Mouse (Mus musculus): Measurements from ENCODE around the gene Spag7.

Gene Spag7

GRCm38 (mm10) chr11:70668771-70669505 lies at the start of gene Spag7:
Gene Spag7, minus strand, starts transcription at chr11:70669416.
- peak; percentile 97 for DNase-seq (ENCODE audit: extremely low read depth, insufficient read length, low spot score)

GRCm38 (mm10) chr11:70718481-70718880 lies 49.3 kb upstream of the Spag7 start:
- DNase-seq (ENCODE audit: extremely low read depth, insufficient read length, low spot score) = no peak

GRCm38 (mm10) chr11:70715832-70716231 lies 46.6 kb upstream of the Spag7 start:
- DNase-seq (ENCODE audit: extremely low read depth, insufficient read length, low spot score) = no peak

DNA sequence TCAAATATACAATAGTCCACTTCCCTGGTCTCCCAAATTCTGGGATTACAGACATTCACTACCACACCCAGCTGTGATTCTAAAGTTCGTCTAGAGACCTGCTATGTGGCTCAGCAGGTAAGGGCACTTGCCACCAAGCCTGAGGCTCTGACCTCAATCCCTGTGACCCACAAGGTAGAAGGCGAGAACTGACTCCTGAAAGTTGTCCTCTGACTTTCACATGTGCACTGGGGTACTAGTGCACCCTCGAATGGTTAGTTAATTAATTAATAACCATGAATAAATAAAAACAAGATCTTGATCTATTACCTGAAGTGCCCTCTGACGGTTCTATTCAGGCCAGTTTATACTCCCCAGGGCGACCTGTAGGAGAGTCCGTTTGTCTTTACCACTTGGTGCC lies 44.0 kb upstream of the Spag7 start:
- DNase-seq (ENCODE audit: extremely low read depth, insufficient read length, low spot score) = no peak

GRCm38 (mm10) chr11:70711026-70711425 lies 41.8 kb upstream of the Spag7 start:
- no peak for DNase-seq (ENCODE audit: extremely low read depth, insufficient read length, low spot score)

- no peak for DNase-seq (ENCODE audit: extremely low read depth, insufficient read length, low spot score)
Measured at GRCm38 (mm10) chr11:70706127-70706526, 36.9 kb upstream of the Spag7 start.

DNA sequence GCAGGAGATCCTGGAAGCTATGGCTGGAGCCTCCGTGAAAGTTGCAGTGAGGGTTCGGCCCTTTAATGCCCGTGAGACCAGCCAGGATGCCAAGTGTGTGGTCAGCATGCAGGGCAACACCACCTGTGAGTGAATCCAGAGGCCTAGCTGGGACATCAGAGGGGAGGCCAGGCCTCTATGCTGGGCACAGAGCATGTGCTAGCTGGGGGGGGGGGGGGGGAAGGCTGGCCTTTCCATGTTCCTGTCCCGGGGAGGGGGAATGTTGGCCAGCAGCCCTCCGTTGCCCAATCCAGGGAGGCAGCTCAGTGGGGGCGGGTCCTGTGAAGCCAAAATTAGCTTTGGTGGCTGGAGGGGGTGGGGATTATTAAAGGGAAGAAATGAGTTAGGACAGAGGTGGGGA lies 33.6 kb upstream of the Spag7 start:
- no peak for DNase-seq (ENCODE audit: extremely low read depth, insufficient read length, low spot score)

- DNase-seq (ENCODE audit: extremely low read depth, insufficient read length, low spot score) = no peak
Measured at GRCm38 (mm10) chr11:70701984-70702733, 32.9 kb upstream of the Spag7 start.

DNA sequence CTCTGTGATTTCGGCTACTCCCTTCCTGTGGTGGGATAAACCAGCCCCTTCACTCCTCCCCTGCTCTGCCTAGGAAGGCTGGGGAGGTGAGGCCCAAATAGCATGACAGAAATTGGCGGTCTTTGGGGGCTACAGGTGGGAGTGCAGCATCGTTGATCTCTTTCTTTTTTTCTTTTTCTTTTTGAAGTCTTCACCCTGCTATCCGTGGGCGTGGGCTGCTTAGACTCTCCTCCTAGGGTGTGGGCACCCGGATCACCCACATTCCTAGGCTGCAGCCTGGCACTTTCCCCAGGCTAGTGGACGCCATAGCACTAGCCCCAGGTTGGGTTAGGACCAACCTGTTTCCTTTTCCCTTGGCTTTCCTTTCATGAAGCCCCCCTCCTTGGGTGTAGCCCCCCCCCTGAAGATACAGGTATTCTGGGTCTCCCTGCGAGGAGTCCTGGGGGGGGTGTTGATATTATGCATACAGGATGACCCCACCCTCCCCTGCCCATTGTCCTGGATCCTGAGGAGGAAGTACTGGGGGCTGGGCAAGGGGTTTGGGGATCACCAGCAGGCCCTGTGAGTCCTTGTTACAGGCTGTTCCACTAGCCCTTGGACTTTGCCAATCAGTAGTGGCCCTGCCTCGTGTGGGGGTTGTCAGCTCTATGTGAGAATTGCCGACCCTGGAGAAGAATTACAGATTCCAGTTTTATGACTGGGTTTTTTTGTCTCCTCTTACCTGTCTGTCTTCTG lies 32.2 kb upstream of the Spag7 start:
- DNase-seq (ENCODE audit: extremely low read depth, insufficient read length, low spot score) = no peak

DNA sequence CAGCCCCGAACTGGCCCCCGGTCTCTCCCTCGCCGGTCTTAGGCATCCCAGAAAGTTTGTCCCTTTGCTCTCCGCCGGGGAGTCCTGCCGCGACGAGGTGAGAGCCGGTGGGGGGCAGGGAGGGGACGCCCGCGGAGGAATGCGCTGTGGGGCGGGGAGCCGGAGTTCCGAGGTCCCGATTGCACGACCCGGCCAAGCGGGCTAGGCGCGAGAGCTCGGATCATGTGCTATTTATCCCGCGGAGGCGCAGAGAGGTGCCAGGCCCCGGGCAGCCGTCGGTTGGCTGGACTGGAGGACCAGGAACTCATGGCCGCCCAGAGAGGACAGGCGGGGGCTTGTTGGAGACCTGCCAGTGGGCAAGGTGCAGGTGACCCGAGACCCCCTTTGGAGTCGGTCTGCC lies 31.4 kb upstream of the Spag7 start:
- peak; percentile 76 for DNase-seq (ENCODE audit: extremely low read depth, insufficient read length, low spot score)

GRCm38 (mm10) chr11:70699722-70700556 lies 30.7 kb upstream of the Spag7 start, which contains the start of the genes Inca1 and Kif1c:
Gene Inca1, minus strand, starts transcription at chr11:70700155.
Gene Kif1c, plus strand, starts transcription at chr11:70700548.
- DNase-seq (ENCODE audit: extremely low read depth, insufficient read length, low spot score) = peak; percentile 96

DNA sequence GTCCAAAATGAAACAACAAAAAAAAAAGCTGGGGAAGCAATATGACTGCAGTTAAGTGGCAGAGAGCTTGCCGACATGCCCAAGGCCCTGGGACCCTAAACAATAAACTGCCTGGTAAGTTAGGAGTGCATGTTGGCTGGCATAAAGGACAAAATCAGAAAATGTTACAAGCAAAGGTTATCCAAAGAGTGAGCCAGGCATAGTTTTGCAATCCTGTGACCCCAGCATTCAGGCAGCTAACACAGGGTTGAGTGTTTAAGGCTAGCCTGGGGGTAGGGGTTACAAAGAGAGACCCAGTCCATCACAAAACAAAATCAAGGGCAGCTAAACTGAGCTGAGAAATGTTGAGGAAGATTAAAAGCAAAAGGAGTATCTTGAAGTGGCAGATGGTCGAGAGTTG lies 29.8 kb upstream of the Spag7 start:
- DNase-seq (ENCODE audit: extremely low read depth, insufficient read length, low spot score) = no peak

DNA sequence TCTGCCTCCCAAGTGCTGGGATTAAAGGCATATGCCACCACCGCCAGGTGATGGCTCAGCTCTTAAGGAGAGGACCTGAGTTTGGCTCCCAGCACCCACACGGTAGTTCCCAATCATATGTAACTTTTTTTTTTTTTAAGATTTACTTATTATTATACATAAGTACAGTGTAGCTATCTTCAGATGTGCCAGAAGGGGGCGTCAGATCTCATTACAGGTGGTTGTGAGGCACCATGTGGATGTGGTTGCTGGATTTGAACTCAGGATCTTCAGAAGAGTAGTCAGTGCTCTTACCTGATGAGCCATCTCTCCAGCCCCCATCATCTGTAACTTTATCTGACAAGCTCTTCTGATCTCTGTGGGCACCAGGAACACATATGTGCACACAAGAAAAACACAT lies 28.2 kb upstream of the Spag7 start:
- no peak for DNase-seq (ENCODE audit: extremely low read depth, insufficient read length, low spot score)

GRCm38 (mm10) chr11:70693504-70693903 lies 24.3 kb upstream of the Spag7 start:
- no peak for DNase-seq (ENCODE audit: extremely low read depth, insufficient read length, low spot score)

GRCm38 (mm10) chr11:70689578-70689977 lies 20.4 kb upstream of the Spag7 start:
- no peak for DNase-seq (ENCODE audit: extremely low read depth, insufficient read length, low spot score)

DNA sequence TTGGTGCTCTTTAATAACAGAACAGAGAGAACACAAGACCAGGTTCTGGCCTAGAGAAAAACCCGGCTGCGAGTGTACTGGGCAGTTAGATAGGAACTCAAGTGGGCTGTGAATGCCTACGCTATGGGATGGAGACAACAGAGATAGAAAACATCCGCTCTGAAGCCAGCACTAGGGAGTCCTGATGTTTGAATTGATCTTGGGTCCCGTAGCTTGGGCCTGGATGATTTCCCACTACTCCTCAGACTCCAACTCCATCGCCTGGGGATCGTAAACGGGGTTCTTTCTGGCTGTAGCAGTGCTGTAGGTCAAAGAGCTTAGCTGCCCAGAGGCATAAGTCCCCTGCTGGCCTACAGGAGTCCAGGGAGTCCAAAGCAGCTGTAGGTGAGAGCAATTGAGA lies 19.2 kb upstream of the Spag7 start:
- no peak for DNase-seq (ENCODE audit: extremely low read depth, insufficient read length, low spot score)

DNA sequence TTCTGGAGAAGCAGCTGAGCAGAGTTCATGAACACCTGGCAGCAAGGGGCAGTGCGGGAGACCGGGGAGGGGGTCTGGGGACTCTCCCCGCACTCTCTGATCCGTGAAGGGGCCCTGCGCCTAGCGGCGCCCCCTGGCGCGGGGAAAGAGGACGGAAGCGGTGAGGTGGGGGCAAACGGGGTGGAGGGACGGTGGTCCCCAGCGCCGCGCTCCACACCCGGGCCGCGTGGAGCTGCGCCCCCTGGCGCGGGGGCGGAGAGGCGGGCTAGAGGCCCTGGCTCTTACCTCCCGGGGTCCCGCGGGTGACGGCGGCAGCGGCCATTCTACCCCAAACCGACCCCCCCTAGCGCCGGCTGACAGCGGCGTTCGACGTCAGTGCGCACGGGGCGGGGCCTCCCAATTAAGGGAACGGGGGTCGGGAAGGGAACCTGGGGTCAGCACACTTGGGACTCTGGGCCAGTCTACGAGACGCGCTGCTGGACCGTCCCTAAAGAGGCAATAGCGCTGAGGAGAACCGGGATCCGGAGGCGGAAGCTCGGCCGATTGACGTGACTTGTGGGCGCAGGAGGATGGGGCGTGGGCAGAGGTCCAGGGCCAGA lies 18.5 kb upstream of the Spag7 start, which contains the start of gene Camta2:
Gene Camta2, minus strand, starts transcription at position 505 of the 599 bp plus-strand sequence.
- DNase-seq (ENCODE audit: extremely low read depth, insufficient read length, low spot score) = peak; percentile 91

GRCm38 (mm10) chr11:70686901-70687566 lies 17.8 kb upstream of the Spag7 start:
- no peak for DNase-seq (ENCODE audit: extremely low read depth, insufficient read length, low spot score)

- DNase-seq (ENCODE audit: extremely low read depth, insufficient read length, low spot score) = no peak
Measured at GRCm38 (mm10) chr11:70683640-70684039, 14.4 kb upstream of the Spag7 start.
